Mouse (Mus musculus): ENCODE measurements around the gene Itga5. TPM values are rescaled to one million over a fixed set of nuclear protein-coding genes. Genes with fewer than 3 reads are reported as not detected.
A peak's percentile ranks its signal among the peaks of the same experiment; 100 is the strongest.

The Itga5 gene
- polyA plus RNA-seq, 1 experiment from 2014 or later: 28.6 TPM

DNA sequence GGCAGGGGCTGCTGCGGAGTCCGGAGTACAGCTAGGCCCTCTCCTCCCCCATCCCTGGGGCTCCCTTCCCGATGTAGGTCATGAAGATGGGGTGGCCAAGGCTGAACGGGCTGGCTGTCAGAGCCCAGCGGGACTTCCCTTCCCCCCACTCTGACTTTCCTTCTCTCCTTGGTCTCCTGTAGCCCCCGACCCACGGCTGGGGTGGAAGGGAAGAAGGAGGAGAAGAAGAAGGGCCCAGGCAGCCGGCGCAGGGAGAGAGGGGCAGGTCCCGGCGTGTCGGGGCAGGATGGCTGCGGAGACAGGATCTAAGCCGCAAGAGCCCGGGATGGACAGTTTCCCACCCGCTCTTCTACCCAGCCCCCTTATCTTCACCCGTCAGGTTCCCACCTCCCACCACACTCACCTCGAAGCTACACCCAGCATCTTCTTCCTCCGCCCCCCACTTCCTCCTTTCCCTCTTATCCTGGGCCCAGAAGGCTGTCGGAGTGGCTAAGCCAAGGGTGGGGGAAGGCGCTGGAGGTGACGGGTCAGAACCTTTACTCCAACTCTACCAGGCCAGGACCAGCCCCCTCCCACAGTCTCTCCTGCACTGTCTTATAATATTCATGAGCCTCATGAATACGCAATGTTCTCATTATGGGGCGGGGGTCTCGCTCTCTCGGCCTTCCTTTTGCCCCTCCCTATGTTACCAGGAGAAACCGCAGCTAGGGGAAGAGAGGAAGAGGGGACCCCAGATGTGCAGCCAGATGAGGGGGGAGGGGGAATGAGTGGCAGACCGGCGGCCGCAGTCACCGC, 27.2 kb downstream of the Itga5 start:
- H3K4me2 ChIP-seq (ENCODE audit: low read depth, severe bottlenecking): peak overlapping the region; percentile 88
- H3K9ac ChIP-seq (ENCODE audit: low read length): peak overlapping the region; percentile 32
- H3K27me3 ChIP-seq (ENCODE audit: control insufficient read depth, insufficient read depth, low read length): peaks cover 12% of the 10 kb centered on the region
- peaks cover 31% of the 10 kb centered on the region for H3K4me1 ChIP-seq (ENCODE audit: control insufficient read depth, insufficient read depth, low read length)
- peak overlapping the region; percentile 49 for H3K4me3 ChIP-seq (ENCODE audit: low read depth, low read length)
- DNase-seq (ENCODE audit: low spot score) (peak; percentile 43), ATAC-seq (ENCODE audit: insufficient number of reproducible peaks, low FRiP score, low TSS enrichment, low read depth) (0 out of 2 replicates have a peak, but pooled peaks have one; percentile 7)
- H3K36me3 ChIP-seq (ENCODE audit: control insufficient read depth, insufficient read depth, low read length): no peaks in the 10 kb centered on the region
- 3% methylated on average over 30 of the region's 31 CpGs for WGBS
- H3K9me3 ChIP-seq (ENCODE audit: control insufficient read depth, low read length): no peaks in the 10 kb centered on the region
- no peak overlapping the region for H3K27ac ChIP-seq (replicated peaks; ENCODE audit: low read depth, low read length)

DNA sequence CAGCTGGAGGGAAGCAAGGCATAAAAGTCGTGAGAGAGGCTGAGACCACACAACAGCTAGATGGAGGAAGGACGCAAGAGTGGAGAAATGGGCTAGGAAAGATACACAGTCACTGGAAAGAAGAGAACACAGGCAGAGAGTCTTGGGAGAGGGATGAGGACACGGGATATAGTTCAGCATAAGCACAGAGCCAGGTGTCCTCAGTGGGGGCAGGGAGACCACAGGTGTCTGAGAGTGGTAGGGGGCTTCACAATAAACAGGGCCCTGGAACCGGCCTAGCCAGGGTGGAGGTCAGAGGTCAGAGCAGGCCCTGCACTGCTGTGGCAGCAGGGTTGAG, 27.8 kb downstream of the Itga5 start:
- Histone ChIP-seq H3K4me3 (ENCODE audit: low read depth, low read length) (peak overlapping the region; percentile 49; the same call in 1 of the 2 replicates), H3K4me2 (ENCODE audit: low read depth, severe bottlenecking) (peak overlapping the region; percentile 88), H3K9me3 (ENCODE audit: control insufficient read depth, low read length) (no peaks in the 10 kb centered on the region), H3K4me1 (ENCODE audit: control insufficient read depth, insufficient read depth, low read length) (peaks cover 37% of the 10 kb centered on the region), H3K36me3 (ENCODE audit: control insufficient read depth, insufficient read depth, low read length) (no peaks in the 10 kb centered on the region), H3K9ac (ENCODE audit: low read length) (no peak overlapping the region), H3K27ac (replicated peaks; ENCODE audit: low read depth, low read length) (no peak overlapping the region), H3K27me3 (ENCODE audit: control insufficient read depth, insufficient read depth, low read length) (peaks cover 12% of the 10 kb centered on the region)
- 23% methylated on average over 4 of the region's 4 CpGs for WGBS
- DNase-seq (ENCODE audit: low spot score) (no peak), ATAC-seq (ENCODE audit: insufficient number of reproducible peaks, low FRiP score, low TSS enrichment, low read depth) (no peak)

DNA sequence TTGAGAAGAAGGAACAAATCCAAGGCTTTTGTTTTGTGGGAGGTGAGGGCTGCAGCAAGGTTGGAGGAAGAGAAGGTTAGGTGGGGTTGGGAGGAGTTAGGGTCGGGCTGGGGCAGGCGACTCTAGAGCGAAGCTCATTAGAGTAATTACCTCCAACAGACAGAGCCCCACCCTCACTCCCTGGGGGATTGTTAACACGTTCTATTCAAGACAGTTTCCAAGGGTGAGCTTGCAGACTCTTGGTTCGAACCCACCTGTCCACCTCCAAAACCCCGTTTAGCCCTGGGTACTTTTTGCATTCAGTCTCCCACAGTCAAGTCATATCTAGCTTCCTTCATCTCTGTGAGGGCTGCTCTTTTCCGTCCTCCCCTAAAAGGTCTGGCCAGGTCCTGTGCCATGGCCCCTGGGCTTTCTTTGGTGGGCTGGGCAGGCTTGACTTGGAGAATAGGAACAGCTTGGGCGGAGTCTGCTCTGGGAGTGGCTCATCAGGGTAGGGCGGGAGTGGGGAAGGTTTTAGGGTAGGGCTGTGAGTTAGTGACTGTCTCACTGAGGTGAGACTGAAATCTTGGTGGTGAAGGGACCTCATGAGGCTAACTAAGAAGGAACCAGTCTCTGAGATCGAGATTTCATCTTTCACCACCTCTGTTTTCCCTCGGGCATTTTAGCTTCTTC, 29.4 kb downstream of the Itga5 start:
- H3K9me3 ChIP-seq (ENCODE audit: control insufficient read depth, low read length): no peaks in the 10 kb centered on the region
- H3K27ac ChIP-seq (replicated peaks; ENCODE audit: low read depth, low read length): no peak overlapping the region
- no peak for ATAC-seq (ENCODE audit: insufficient number of reproducible peaks, low FRiP score, low TSS enrichment, low read depth)

DNA sequence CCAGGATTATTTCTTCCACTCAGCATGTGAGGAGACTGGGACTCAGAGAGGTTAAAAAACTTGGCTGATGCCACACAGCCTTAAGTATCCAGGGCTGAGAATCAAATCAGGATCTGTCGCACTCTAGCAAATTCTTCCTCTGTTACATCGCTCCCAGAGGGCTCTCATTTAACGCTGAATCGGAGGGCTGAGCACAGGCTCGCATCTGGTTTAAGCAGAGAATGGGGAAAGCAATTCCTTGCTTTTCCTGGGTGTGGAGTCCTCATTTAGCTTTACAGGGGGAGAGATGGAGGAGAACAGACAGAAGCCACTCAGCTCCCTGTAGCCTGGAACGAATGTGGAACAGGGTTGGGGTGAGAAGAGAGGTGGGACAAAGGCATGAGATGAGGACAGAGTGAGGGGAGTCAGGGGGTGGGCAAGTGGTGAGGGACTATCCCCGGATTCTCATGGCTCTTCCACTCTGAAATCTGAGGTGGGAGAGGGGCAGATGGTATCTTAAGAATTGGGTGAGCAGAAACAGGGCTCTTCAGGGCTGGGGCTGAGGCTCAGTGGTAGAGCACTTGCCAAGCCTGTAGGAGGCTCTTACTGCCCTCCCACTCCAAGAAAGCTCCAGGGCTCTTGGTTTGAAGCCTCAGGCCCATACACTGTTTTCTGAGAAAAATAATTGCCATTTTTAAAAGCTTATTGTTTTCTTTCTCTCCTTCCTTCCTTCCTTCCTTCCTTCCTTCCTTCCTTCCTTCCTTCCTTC, 30.9 kb downstream of the Itga5 start:
- WGBS: 26% methylated on average over 7 of the region's 7 CpGs
- ATAC-seq (ENCODE audit: insufficient number of reproducible peaks, low FRiP score, low TSS enrichment, low read depth): no peak
- H3K4me1 ChIP-seq (ENCODE audit: control insufficient read depth, insufficient read depth, low read length): peaks cover 39% of the 10 kb centered on the region
- DNase-seq (ENCODE audit: low spot score): no peak
- no peak overlapping the region; the same call in 1 of the 2 replicates for H3K4me2 ChIP-seq (ENCODE audit: low read depth, severe bottlenecking)
- H3K4me3 ChIP-seq (ENCODE audit: low read depth, low read length): no peak overlapping the region
- peaks cover 7% of the 10 kb centered on the region for H3K27me3 ChIP-seq (ENCODE audit: control insufficient read depth, insufficient read depth, low read length)
- no peak overlapping the region for H3K9ac ChIP-seq (ENCODE audit: low read length)
- H3K36me3 ChIP-seq (ENCODE audit: control insufficient read depth, insufficient read depth, low read length): no peaks in the 10 kb centered on the region
- no peaks in the 10 kb centered on the region for H3K9me3 ChIP-seq (ENCODE audit: control insufficient read depth, low read length)
- H3K27ac ChIP-seq (replicated peaks; ENCODE audit: low read depth, low read length): no peak overlapping the region

More for the DNA sequence above, 29.4 kb downstream of the Itga5 start:
- Histone ChIP-seq H3K36me3 (ENCODE audit: control insufficient read depth, insufficient read depth, low read length) (no peaks in the 10 kb centered on the region), H3K4me3 (ENCODE audit: low read depth, low read length) (no peak overlapping the region), H3K27me3 (ENCODE audit: control insufficient read depth, insufficient read depth, low read length) (peaks cover 12% of the 10 kb centered on the region), H3K4me1 (ENCODE audit: control insufficient read depth, insufficient read depth, low read length) (peaks cover 43% of the 10 kb centered on the region), H3K9ac (ENCODE audit: low read length) (no peak overlapping the region), H3K4me2 (ENCODE audit: low read depth, severe bottlenecking) (no peak overlapping the region)
- no peak for DNase-seq (ENCODE audit: low spot score)
- 7% methylated on average over 11 of the region's 11 CpGs for WGBS

DNA sequence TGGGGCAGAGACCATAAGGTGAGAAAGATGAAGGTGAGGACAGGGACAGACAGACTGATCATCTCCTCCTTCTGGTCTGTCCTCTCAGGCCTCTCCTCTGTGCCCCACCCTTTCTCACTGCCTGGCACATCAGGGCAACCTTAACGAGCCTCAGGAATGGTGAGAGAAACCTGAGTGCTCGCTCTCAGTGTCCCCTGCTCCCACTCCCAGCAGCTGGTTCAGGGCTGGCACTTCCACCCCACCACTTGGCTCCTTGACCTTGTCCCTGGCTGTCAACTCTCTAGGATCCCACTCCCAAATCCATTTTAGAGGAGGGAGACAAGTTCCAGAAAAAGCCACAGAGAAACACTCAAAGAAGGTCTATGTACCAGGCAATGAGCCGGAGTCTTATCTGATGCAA, 31.5 kb downstream of the Itga5 start:
- Histone ChIP-seq H3K9ac (ENCODE audit: low read length) (no peak overlapping the region), H3K4me3 (ENCODE audit: low read depth, low read length) (no peak overlapping the region), H3K27ac (replicated peaks; ENCODE audit: low read depth, low read length) (no peak overlapping the region), H3K4me2 (ENCODE audit: low read depth, severe bottlenecking) (no peak overlapping the region), H3K9me3 (ENCODE audit: control insufficient read depth, low read length) (no peaks in the 10 kb centered on the region), H3K27me3 (ENCODE audit: control insufficient read depth, insufficient read depth, low read length) (0 out of 2 replicates have a peak, but pooled peaks cover 2% of the 10 kb centered on the region), H3K4me1 (ENCODE audit: control insufficient read depth, insufficient read depth, low read length) (peaks cover 36% of the 10 kb centered on the region), H3K36me3 (ENCODE audit: control insufficient read depth, insufficient read depth, low read length) (no peaks in the 10 kb centered on the region)
- WGBS: 59% methylated on average over 3 of the region's 3 CpGs
- DNase-seq (ENCODE audit: low spot score) (no peak), ATAC-seq (ENCODE audit: insufficient number of reproducible peaks, low FRiP score, low TSS enrichment, low read depth) (no peak)

DNA sequence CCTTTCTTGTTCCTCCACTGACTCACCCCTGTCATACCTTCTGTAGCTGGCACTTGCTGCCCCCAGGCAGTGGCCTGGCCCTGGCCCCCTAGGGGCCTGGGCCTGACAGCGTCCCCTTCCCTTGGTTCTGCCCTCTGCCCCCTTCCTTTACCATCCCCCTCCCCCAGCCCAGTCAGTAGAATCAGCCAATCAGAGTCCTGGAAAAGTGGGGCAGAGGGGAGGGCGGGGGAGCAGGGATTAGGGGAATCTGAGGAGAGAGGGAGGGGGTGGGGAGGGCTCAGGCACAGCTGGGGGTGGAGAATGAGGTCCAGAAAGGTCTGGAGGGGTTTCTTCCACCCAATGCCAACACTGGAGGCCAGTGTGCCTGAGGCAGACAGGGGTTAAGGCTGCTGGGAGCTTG, 32.4 kb downstream of the Itga5 start:
- H3K4me3 ChIP-seq (ENCODE audit: low read depth, low read length): no peak overlapping the region
- WGBS: 8% methylated on average over 2 of the region's 2 CpGs
- peak; percentile 42 for DNase-seq (ENCODE audit: low spot score)
- no peaks in the 10 kb centered on the region for H3K36me3 ChIP-seq (ENCODE audit: control insufficient read depth, insufficient read depth, low read length)
- H3K27me3 ChIP-seq (ENCODE audit: control insufficient read depth, insufficient read depth, low read length): 0 out of 2 replicates have a peak, but pooled peaks cover 2% of the 10 kb centered on the region
- ATAC-seq (ENCODE audit: insufficient number of reproducible peaks, low FRiP score, low TSS enrichment, low read depth): peak; percentile 45; the same call in 1 of the 2 replicates
- peaks cover 31% of the 10 kb centered on the region for H3K4me1 ChIP-seq (ENCODE audit: control insufficient read depth, insufficient read depth, low read length)
- H3K4me2 ChIP-seq (ENCODE audit: low read depth, severe bottlenecking): peak overlapping the region; percentile 17; the same call in 1 of the 2 replicates
- H3K9me3 ChIP-seq (ENCODE audit: control insufficient read depth, low read length): no peaks in the 10 kb centered on the region
- no peak overlapping the region for H3K27ac ChIP-seq (replicated peaks; ENCODE audit: low read depth, low read length)
- H3K9ac ChIP-seq (ENCODE audit: low read length): peak overlapping the region; percentile 30; the same call in 1 of the 2 replicates

DNA sequence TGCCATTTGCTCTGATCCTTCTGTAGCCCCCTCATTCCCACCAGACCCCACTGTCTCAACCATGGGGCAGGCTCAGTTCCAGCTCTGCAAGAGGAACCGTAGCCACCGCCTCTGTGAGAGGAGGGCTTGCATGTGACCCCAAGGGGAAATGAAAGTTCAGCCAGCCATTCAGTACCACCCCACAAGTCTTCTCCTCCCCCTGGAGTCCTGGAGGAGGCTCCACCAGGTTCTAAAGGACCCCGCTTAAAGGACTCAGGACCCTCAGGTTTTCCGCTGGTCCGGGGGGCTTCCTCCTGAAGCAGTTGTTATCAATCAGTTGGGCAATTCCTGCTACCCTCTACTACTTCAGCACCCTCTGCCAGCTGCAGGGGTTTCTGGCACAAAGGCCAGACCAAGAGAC, 32.8 kb downstream of the Itga5 start:
- no peak overlapping the region for H3K27ac ChIP-seq (replicated peaks; ENCODE audit: low read depth, low read length)
- H3K4me2 ChIP-seq (ENCODE audit: low read depth, severe bottlenecking): peak overlapping the region; percentile 17; the same call in 1 of the 2 replicates
- no peaks in the 10 kb centered on the region for H3K9me3 ChIP-seq (ENCODE audit: control insufficient read depth, low read length)
- no peak overlapping the region for H3K4me3 ChIP-seq (ENCODE audit: low read depth, low read length)
- ATAC-seq (ENCODE audit: insufficient number of reproducible peaks, low FRiP score, low TSS enrichment, low read depth) (peak; percentile 31; the same call in 1 of the 2 replicates), DNase-seq (ENCODE audit: low spot score) (no peak)
- no peaks in the 10 kb centered on the region for H3K27me3 ChIP-seq (ENCODE audit: control insufficient read depth, insufficient read depth, low read length)
- peaks cover 27% of the 10 kb centered on the region for H3K4me1 ChIP-seq (ENCODE audit: control insufficient read depth, insufficient read depth, low read length)
- H3K9ac ChIP-seq (ENCODE audit: low read length): no peak overlapping the region
- no peaks in the 10 kb centered on the region for H3K36me3 ChIP-seq (ENCODE audit: control insufficient read depth, insufficient read depth, low read length)
- WGBS: 63% methylated on average over 5 of the region's 5 CpGs

DNA sequence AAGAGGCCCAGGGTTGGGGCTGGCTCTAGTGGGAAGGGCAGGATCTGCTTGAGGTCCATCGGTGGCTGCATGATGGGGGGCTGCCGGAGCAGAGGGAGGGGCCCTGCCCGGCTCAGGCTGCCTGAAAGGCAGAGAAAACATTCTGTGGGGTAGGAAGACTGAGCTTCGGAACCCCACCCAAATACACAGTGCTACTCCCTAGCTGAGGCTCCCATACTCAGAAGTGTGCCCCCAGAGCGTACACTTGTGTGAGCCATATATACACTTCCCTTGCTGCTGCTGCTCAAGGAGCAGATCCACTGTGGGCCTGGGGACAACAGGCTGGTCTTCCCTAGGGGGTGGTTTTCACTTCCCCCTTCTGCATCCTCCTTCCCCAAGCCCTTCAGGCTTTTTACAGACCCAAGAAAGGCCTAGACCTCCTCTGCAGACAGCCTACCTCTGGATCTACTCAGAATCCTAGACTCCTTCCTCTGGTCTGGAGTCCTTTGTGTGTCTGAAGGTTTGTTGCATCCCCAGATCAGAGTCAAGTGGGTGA, 33.4 kb downstream of the Itga5 start:
- no peak for ATAC-seq (ENCODE audit: insufficient number of reproducible peaks, low FRiP score, low TSS enrichment, low read depth)
- Histone ChIP-seq H3K36me3 (ENCODE audit: control insufficient read depth, insufficient read depth, low read length) (no peaks in the 10 kb centered on the region), H3K27me3 (ENCODE audit: control insufficient read depth, insufficient read depth, low read length) (no peaks in the 10 kb centered on the region), H3K4me3 (ENCODE audit: low read depth, low read length) (no peak overlapping the region), H3K9me3 (ENCODE audit: control insufficient read depth, low read length) (no peaks in the 10 kb centered on the region), H3K9ac (ENCODE audit: low read length) (no peak overlapping the region), H3K27ac (replicated peaks; ENCODE audit: low read depth, low read length) (no peak overlapping the region), H3K4me1 (ENCODE audit: control insufficient read depth, insufficient read depth, low read length) (peaks cover 27% of the 10 kb centered on the region), H3K4me2 (ENCODE audit: low read depth, severe bottlenecking) (peak overlapping the region; percentile 2; the same call in 1 of the 2 replicates)
- DNase-seq (ENCODE audit: low spot score): no peak
- WGBS: 70% methylated on average over 5 of the region's 5 CpGs

Measured in limb, embryonic 11.5 days (tissue).